32 mouse cellular contexts compared by ENCODE assay signal in genomic region chr2:181233443-181233842, GRCm38 (mm10). TPM values are rescaled to one million over a fixed set of nuclear protein-coding genes. Genes with fewer than 3 reads are reported as not detected.
DNase-seq lines count a peak whose midpoint lies in the region; ATAC-seq and TF ChIP-seq lines count a peak whose summit lies in the region.
"Had no signal": no experiment of that assay in that cellular context is flagged by ENCODE, and none has a peak within 500 bp of the region (broad histone marks: within the 10 kb centered on the region; RNA-seq: fewer than 3 reads in every experiment).

No protein-coding gene starts in this region.

- H3K27ac ChIP-seq in ES-E14 (ENCODE audit: insufficient read depth, low read depth, low read length, poor library complexity, severe bottlenecking): no peak overlapping the region
- H3K27ac ChIP-seq: embryonic facial prominence, embryonic 13.5 days; embryonic facial prominence, embryonic 15.5 days; forebrain, embryonic 10.5 days; forebrain, embryonic 12.5 days had no signal

- H3K36me3 ChIP-seq in E14TG2a.4 (ENCODE audit: insufficient read depth, low read length) (no peaks in the 10 kb centered on the region), ES-E14 (ENCODE audit: control insufficient read depth, insufficient read depth, low read length, poor library complexity, severe bottlenecking) (no peaks in the 10 kb centered on the region)
- H3K36me3 ChIP-seq: embryonic facial prominence, embryonic 13.5 days; forebrain, embryonic 10.5 days; forebrain, embryonic 12.5 days had no signal

- in situ Hi-C loops in ES-E14 (cut with MboI; ENCODE audit: low sequenced_read_pairs in 2 of 2, unreplicated experiment in 2 of 2): no loop called here

- H3K4me3 ChIP-seq in E14TG2a.4 (replicated peaks; ENCODE audit: low read length): peak overlapping the region; percentile 68
- peak overlapping the region; percentile 11 to 24; a peak in 2 of 4 replicates for H3K4me3 ChIP-seq in ES-E14 (ENCODE audit: insufficient read depth in 1 of 2, low read depth in 1 of 2, low read length in 2 of 2, poor library complexity in 1 of 2, severe bottlenecking in 1 of 2)
- H3K4me3 ChIP-seq: embryonic facial prominence, embryonic 13.5 days; embryonic facial prominence, embryonic 15.5 days; erythroblast, embryonic 14.5 days; forebrain, embryonic 10.5 days; forebrain, embryonic 12.5 days had no signal

- H3K9me3 ChIP-seq in E14TG2a.4 (ENCODE audit: low read length) (0 out of 2 replicates have a peak, but pooled peaks cover 4% of the 10 kb centered on the region), ES-E14 (ENCODE audit: control insufficient read depth, insufficient read depth, low read depth, low read length) (no peaks in the 10 kb centered on the region)
- H3K9me3 ChIP-seq: embryonic facial prominence, embryonic 13.5 days; embryonic facial prominence, embryonic 15.5 days; forebrain, embryonic 10.5 days; forebrain, embryonic 12.5 days had no signal

- H3K9ac ChIP-seq in ES-E14 (ENCODE audit: insufficient read depth, low read depth, low read length, poor library complexity, severe bottlenecking): no peak overlapping the region
- H3K9ac ChIP-seq: embryonic facial prominence, embryonic 15.5 days; forebrain, embryonic 12.5 days had no signal

- DNase-seq in heart, adult 11 months: peak; percentile 90
- no peak for DNase-seq in heart, postnatal 4 days
- peak; percentile 3 for DNase-seq in thymus, postnatal 14 days
- DNase-seq in thymus, postnatal 36 days: no peak
- no peak for DNase-seq in ES-E14 (ENCODE audit: low read depth, low spot score)
- no peak for DNase-seq in gastrocnemius, postnatal 10 days
- DNase-seq: adrenal gland, adult 8-10 months; adrenal gland, postnatal 14 days; B cell, adult 2 months; cerebellum, adult 11 months; cerebellum, adult 18-20 months; cerebellum, adult 8-10 months; cerebellum, adult 9-11 months; cerebellum, postnatal 14 days; cerebellum, postnatal 36 days; embryo, embryonic 11 days had no signal

- no peak for TF ChIP-seq CTCF in E14TG2a.4 (conservative IDR thresholded peaks at IDR 0.05; ENCODE audit: low read length)

- H3K27me3 ChIP-seq in E14TG2a.4 (ENCODE audit: insufficient read depth, low read length): peaks cover 29% of the 10 kb centered on the region
- H3K27me3 ChIP-seq: CH12.LX; embryonic facial prominence, embryonic 13.5 days; embryonic facial prominence, embryonic 15.5 days; forebrain, embryonic 12.5 days had no signal

- peaks cover 58% of the 10 kb centered on the region for H3K4me1 ChIP-seq in E14TG2a.4 (replicated peaks; ENCODE audit: low read depth, low read length)
- peaks cover 3 to 5% of the 10 kb centered on the region in 2 experiments; a peak in 3 of 4 replicates for H3K4me1 ChIP-seq in ES-E14 (ENCODE audit: control insufficient read depth in 2 of 2, insufficient read depth in 2 of 2, low read length in 2 of 2, poor library complexity in 1 of 2)
- H3K4me1 ChIP-seq: embryonic facial prominence, embryonic 13.5 days; embryonic facial prominence, embryonic 15.5 days; forebrain, embryonic 12.5 days had no signal

- no peak for ATAC-seq in megakaryocyte, adult 5-6 weeks (ENCODE audit: poor library complexity, severe bottlenecking)
- ATAC-seq: activated CD4-positive, CD25-positive, alpha-beta regulatory T cell, adult 4 months; CD4-positive, CD25-positive, alpha-beta regulatory T cell, adult 4 months; forebrain, embryonic 14.5 days; forebrain, embryonic 16.5 days had no signal

TF ChIP-seq in ES-E14, 5 proteins besides CTCF, POLR2A, EP300 and RAD21:
- TF ChIP-seq MAFK (IDR thresholded peaks at IDR 0.05; ENCODE audit: insufficient read depth, low read depth, low read length) (no peak), CHD2 (IDR thresholded peaks at IDR 0.05; ENCODE audit: low read depth, low read length) (no peak), HCFC1 (IDR thresholded peaks at IDR 0.05; ENCODE audit: borderline replicate concordance, insufficient read depth, low read length) (no peak), ZC3H11A (IDR thresholded peaks at IDR 0.05; ENCODE audit: borderline replicate concordance, low read depth, low read length) (no peak), ZNF384 (IDR thresholded peaks at IDR 0.05; ENCODE audit: low read depth, low read length) (no peak)

RNA-seq across cellular contexts. Expression of gene Helz2, which starts 8.4 kb away (rescaled TPM):
- 1 to 10 TPM; 9.2 to 9.4 TPM for total RNA-seq in heart, postnatal 4 days (2021)
- 2.2 and 3.4 TPM in 2 replicates for total RNA-seq in ES-E14 (2012; rRNA removed)
- total RNA-seq in megakaryocyte, adult 5-6 weeks (2015): 13.5 and 14.2 TPM in 2 replicates
- 11.0 and 14.6 TPM in 2 replicates for total RNA-seq in megakaryocyte, adult 5-6 weeks (2017)
- total RNA-seq in gastrocnemius, postnatal 10 days (2021): 1 to 10 TPM; 3.2 to 4.0 TPM

RNA-seq across cellular contexts. Expression of gene Fndc11, which starts 13.6 kb away (rescaled TPM):
- not detected for total RNA-seq in heart, postnatal 4 days (2021)
- 0.21 TPM in 1 of 2 replicates, not detected in the other for total RNA-seq in ES-E14 (2012; rRNA removed)
- not detected in 2 replicates for total RNA-seq in megakaryocyte, adult 5-6 weeks (2015)
- total RNA-seq in megakaryocyte, adult 5-6 weeks (2017): not detected in 2 replicates
- not detected for total RNA-seq in gastrocnemius, postnatal 10 days (2021)
- total RNA-seq: adrenal gland, postnatal 14 days; common myeloid progenitor, adult 5-6 weeks; MEL had no signal

RNA-seq across cellular contexts. Expression of gene Srms, which starts 20.5 kb away (rescaled TPM):
- under 1 TPM in 1 of 2 experiments, not detected in 1; 0.09 TPM for total RNA-seq in heart, postnatal 4 days (2021)
- 0.67 and 0.79 TPM in 2 replicates for total RNA-seq in ES-E14 (2012; rRNA removed)
- not detected in 2 replicates for total RNA-seq in megakaryocyte, adult 5-6 weeks (2015)
- not detected in 2 replicates for total RNA-seq in megakaryocyte, adult 5-6 weeks (2017)
- total RNA-seq in gastrocnemius, postnatal 10 days (2021): under 1 TPM; 0.12 to 0.14 TPM
- total RNA-seq: common myeloid progenitor, adult 5-6 weeks; MEL had no signal

RNA-seq across cellular contexts. Expression of gene Ptk6, which starts 30.9 kb away (rescaled TPM):
- total RNA-seq in heart, postnatal 4 days (2021): not detected
- total RNA-seq in ES-E14 (2012; rRNA removed): 0.11 and 0.22 TPM in 2 replicates
- total RNA-seq in megakaryocyte, adult 5-6 weeks (2015): not detected in 2 replicates
- not detected in 2 replicates for total RNA-seq in megakaryocyte, adult 5-6 weeks (2017)
- not detected for total RNA-seq in gastrocnemius, postnatal 10 days (2021)
- total RNA-seq: adrenal gland, adult 18-20 months; adrenal gland, postnatal 4 days; common myeloid progenitor, adult 5-6 weeks; MEL had no signal

RNA-seq across cellular contexts. Expression of gene Ppdpf, which starts 46.4 kb away (rescaled TPM):
- total RNA-seq in heart, postnatal 4 days (2021): 10 to 100 TPM; 65.9 to 66.8 TPM
- total RNA-seq in ES-E14 (2012; rRNA removed): 67.1 and 71.8 TPM in 2 replicates
- total RNA-seq in megakaryocyte, adult 5-6 weeks (2015): 87.9 and 88.9 TPM in 2 replicates
- 55.7 and 56.1 TPM in 2 replicates for total RNA-seq in megakaryocyte, adult 5-6 weeks (2017)
- total RNA-seq in gastrocnemius, postnatal 10 days (2021): 10 to 100 TPM; 55.2 to 60.3 TPM

Comparison
In these comparisons a context has a peak if more than half of its experiments do, and no peak if none do; other contexts are left out.
1. DNase-seq: peak in heart, adult 11 months (single experiment) and thymus, postnatal 14 days (single experiment); none in heart, postnatal 4 days (single experiment), thymus, postnatal 36 days (0 of 2), ES-E14 (single experiment) and gastrocnemius, postnatal 10 days (single experiment).